Mouse (Mus musculus) liver (tissue): Measurements from ENCODE around the gene Ppp1r12b.

Experiments
- DNase-seq: peaks from one replicate; pipeline ENCODE4 v3.0.0-alpha.2; 2020; ENCODE audit warnings: mixed read lengths

The Ppp1r12b gene

DNA sequence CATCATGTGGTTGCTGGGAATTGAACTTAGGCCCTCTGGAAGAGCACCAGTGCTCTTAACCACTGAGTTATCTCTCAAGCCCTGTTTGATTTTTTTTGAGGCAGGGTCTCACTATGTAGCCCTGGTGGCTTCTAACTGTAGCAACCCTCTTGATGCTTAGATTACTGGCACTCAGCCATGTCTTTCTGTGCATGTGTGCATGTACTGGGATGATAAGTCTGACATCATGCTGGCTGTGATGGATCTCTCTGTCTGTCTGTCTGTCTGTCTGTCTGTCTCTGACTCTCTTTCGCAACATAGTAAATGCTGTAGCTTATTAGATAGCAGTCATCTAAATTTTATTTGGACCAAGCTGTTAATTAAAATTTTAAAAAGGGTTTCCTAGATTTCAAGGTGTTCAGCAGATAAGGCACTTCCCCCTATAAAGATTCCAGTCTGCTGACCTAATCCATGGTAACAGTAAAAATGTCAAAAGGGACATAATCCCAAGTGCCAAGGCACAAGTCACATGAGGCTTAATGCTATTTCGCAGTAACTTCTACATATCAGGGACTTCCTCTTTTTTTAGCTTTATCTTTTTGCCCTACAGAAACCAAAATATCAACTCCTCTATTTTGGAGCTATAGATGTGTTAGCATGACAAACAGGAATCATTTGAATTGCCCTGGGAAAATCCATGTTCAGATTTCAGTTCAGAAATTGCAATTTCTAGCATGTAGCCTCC is 164.9 kb downstream of the Ppp1r12b start:
- no peak for DNase-seq

DNA sequence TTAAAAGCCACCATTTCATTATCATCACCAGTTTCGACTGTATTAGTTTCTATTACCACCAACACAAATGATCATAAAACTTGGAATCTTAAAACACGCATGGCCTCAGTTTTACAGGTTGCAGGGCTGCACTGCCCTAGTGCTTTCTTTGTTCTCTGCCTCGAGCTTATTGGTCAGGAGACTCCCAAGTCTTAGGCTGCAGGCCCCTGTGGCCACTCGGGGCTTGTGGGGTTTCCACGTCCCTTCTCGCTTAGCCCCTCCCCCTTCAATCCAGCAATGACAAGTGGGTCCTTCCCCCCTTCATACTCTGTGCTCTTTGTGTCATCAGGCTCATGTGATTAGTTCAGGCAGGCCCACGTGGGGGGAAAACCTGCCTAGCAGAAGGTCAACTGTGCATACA is 167.6 kb downstream of the Ppp1r12b start:
- DNase-seq, result no peak

DNA sequence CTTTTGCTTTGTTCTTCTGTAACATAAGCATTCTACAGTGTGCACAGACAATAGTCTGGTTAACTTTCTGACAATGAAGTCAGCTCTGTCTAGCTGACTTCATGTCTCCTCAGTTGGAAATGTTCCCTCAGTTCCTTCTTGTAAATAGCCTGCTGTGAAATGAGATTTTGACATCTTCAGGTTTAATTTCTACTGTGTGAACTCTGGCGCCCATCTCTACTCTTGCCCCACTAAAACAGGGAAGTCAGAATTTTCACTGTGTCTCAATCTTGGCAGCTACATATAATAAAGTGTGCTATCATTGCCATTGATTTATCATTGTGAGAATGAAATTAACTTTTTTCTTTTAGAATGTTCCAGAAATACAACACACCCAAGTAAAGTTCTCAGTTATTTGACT is 170.8 kb downstream of the Ppp1r12b start:
- DNase-seq, result no peak

DNA sequence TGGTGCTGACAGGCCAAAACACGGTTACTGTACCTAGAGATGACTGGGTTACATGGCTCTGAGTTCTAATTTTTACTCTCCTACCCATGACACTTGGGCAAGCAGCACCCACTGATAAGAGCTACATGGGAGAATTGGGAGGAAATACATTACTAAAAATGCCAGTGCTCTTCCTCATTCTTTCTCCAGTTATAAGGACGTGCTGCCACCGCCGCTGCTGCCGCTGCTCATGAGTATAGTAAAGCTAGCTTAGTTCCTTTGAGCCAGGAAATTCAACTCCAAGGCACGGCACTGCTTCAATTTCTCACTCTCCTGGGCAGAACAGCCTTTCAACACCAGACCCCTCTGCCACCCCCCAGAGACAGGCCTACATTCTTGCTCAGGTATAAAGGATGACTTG is 171.3 kb downstream of the Ppp1r12b start:
- DNase-seq, result no peak

- DNase-seq, result no peak
These were observed 171.8 kb downstream of the Ppp1r12b start for GRCm38 (mm10) chr1:134783958-134784357.

DNA sequence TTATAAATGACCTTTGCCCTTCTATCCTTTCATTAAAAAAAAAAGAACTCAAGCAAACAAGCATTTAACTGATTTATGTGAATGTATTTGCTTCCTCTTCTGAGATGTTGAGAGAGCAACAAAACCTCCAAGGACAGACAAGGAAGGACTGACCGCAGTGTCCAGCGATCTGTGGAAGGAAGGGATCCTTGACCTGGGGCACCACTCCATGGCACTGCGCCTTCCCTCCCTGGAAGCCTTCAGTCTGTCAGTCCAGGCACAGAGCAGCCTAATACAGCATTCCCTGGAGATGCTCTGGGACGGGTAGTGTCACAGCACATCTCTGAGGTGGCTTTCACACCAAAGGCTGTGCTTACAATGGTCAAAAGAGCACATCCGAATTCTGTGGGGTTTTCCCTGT is 172.9 kb downstream of the Ppp1r12b start:
- no peak for DNase-seq

- DNase-seq, result no peak
These were observed 177.7 kb downstream of the Ppp1r12b start for GRCm38 (mm10) chr1:134777936-134778548.

GRCm38 (mm10) chr1:134777201-134777885 is 178.4 kb downstream of the Ppp1r12b start:
- no peak for DNase-seq

DNA sequence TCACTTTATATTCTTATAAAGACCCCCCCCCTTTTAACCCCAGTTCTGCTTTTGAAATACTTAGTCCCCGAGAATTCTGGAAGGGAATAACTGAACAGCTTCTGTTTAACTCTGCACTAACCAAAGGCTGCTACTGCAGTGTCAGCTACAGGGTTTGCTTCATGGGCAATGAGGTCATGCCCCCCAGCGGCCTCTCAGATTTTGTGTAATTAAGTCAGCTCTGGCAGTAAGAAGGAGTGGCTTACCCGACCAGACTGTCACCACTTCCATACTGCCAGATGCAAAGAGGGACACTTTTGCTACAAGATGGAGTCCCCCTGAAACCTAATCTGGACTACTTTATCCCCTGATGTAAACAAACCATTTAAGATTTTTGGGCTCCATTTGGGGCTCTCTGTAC is 180.1 kb downstream of the Ppp1r12b start:
- no peak for DNase-seq

- no peak for DNase-seq
These were observed 180.9 kb downstream of the Ppp1r12b start for GRCm38 (mm10) chr1:134774728-134775287.

DNA sequence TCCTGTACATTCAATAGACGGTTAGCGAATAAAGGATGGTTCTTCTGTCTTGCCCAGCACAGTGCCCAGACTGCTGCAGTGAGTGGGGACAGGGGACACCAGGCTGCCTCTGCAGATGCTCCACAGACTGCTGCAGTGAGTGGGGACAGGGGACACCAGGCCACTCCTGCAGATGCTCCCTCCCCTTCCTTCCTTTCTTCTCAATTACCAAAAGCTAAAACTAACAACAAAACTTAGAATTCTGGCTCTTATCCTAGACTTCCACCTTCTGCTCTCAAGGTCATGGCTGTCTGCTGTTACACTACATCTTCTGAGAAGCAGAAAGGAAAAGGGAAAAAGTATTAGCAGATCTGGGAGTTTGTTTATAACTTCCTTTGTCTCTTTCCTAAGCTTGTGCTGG is 181.5 kb downstream of the Ppp1r12b start:
- no peak for DNase-seq

DNA sequence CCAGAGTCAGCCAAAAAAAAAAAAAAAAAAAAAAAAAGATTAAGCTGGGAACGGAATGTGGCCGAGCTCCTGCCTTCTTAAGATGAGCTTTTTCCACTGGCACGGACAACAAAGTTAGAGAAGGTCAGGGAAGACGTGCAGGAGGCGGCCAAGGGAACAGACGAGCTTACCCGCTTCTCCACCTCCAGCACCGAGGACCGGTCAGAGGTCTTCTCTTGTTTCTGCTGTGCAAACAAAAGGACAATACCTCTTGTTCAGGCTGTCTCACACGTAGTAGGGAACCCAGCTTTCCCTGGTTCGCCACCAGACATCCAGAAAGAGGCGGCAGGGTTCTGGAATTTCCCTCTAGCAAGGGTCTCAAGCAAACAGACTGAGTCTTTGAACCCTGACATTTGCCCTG is 182.5 kb downstream of the Ppp1r12b start:
- no peak for DNase-seq

DNA sequence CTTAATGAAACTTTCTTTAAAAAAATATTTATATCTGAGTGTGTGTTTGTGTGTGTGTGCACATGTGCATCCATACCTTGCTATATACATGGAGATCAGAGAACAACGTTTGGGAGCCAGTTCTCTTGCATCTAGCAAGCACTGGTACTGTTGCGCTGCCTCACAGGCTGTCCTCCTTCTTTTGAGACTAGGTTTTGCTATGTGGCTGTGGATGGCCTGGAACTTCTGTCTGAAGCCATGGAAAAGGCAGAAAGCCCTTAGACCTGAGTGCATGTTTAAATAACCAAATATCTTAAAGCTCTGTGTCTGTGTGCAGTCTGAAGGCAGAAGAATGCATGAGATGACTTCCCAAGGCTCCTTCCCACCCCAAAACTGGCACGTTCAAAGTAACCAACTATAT is 182.9 kb downstream of the Ppp1r12b start:
- DNase-seq, result no peak

DNA sequence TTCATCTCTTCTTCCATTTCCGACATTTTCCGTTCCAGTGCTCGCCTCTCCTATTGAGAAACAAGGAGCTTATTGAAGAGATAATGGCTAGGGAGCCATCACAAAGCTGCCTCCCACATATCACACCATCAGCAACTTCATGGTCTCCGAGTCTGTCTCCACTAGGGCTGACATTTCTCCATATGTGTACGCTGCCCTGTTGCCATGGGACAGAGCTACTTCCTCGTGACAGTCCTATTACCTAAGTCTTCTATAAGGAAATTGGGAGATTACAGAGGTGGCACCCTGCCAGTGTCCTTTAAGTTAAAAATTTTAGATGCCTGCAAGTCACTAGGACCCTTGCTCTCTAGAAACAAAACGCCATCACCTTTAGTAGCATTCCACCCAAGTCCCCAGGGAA is 183.7 kb downstream of the Ppp1r12b start:
- DNase-seq, result no peak

- no peak for DNase-seq
These were observed 184.4 kb downstream of the Ppp1r12b start for GRCm38 (mm10) chr1:134771353-134771752.

- DNase-seq, result no peak
These were observed 185.4 kb downstream of the Ppp1r12b start for GRCm38 (mm10) chr1:134770312-134770711.

GRCm38 (mm10) chr1:134766448-134766847 is 189.3 kb downstream of the Ppp1r12b start:
- DNase-seq, result no peak

GRCm38 (mm10) chr1:134764831-134765458 is 190.8 kb downstream of the Ppp1r12b start:
- no peak for DNase-seq

DNA sequence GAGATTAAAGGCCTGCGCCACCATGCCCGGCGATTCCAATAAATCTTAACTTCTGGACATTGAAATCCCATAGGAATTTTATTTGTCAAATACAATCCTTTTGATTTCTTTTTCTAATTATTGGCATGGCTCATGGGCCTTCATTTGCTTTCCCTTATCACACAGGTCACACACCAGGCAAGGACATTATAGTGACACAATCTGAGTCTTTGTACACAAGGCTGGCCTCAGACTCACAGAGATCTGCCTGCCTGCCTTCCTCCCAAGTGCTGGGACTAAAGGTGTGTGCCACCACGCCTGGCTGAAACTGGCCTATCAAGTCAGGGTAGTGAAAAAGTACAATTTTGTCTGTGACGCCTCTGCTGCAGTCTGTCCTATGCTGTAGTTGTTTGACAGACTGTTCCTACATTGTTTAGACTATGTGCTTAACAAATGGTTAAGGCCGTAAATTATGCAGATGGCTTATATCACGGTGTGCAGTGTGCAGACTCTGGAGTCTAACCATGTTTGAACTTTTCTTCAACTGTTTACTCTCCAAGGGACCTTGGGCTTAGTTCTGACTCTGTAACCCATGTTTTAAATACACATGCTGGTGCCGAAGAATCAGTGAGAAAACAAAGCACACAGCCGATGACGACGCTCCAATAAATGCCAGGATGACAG is 191.8 kb downstream of the Ppp1r12b start:
- no peak for DNase-seq

GRCm38 (mm10) chr1:134763250-134763649 is 192.5 kb downstream of the Ppp1r12b start:
- DNase-seq, result no peak

- no peak for DNase-seq
These were observed 194.2 kb downstream of the Ppp1r12b start for GRCm38 (mm10) chr1:134761534-134761933.

DNA sequence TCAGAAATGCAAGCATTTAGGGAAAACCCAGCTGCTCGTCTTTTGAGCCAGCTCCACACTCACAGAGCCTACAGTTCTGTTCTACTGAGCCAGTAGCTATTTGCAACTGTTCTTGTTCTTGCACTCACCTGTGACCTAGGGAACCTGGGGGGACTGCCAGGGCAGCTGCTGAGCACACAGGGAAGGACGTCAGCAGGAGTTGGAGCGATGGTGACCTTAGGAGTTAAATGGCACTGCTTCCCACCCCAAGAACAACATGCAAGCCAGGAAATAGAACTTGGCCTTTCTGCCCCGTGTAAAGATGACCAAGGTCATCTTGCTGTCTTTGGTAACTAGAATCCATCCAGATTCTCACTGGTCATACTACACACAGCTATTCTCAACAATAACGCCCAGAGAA is 195.1 kb downstream of the Ppp1r12b start:
- no peak for DNase-seq

GRCm38 (mm10) chr1:134759133-134759532 is 196.6 kb downstream of the Ppp1r12b start:
- DNase-seq, result no peak
